In genomic region chr2:26490760-26491301, GRCm38 (mm10) we compare ENCODE assay signal across 9 mouse cellular contexts. TPM values are rescaled to one million over a fixed set of nuclear protein-coding genes. Genes with fewer than 3 reads are reported as not detected.
DNase-seq lines count a peak whose midpoint lies in the region; ATAC-seq and TF ChIP-seq lines count a peak whose summit lies in the region.
"Had no signal": no experiment of that assay in that cellular context is flagged by ENCODE, and none has a peak within 500 bp of the region (broad histone marks: within the 10 kb centered on the region; RNA-seq: fewer than 3 reads in every experiment).

No protein-coding gene starts in this region.

- H3K9ac ChIP-seq in liver, adult 2 months (ENCODE audit: low read depth, low read length) = no peak overlapping the region
- H3K9ac ChIP-seq in forebrain, embryonic 15.5 days (replicated peaks) = no peak overlapping the region
- peak overlapping the region; percentile 50 for H3K9ac ChIP-seq in neural tube, embryonic 13.5 days

- TF ChIP-seq CTCF in liver, adult 2 months (IDR thresholded peaks at IDR 0.05; ENCODE audit: low read depth, low read length) = no peak

- H3K36me3 ChIP-seq in liver, adult 2 months (ENCODE audit: control insufficient read depth, insufficient read depth, low read length) = no peaks in the 10 kb centered on the region
- no peaks in the 10 kb centered on the region for H3K36me3 ChIP-seq in forebrain, embryonic 15.5 days
- H3K36me3 ChIP-seq in neural tube, embryonic 13.5 days = no peaks in the 10 kb centered on the region

- H3K4me2 ChIP-seq in forebrain, embryonic 15.5 days (replicated peaks) = 0 out of 2 replicates have a peak overlapping the region, but pooled peaks have one; percentile 3
- peak overlapping the region; percentile 48 for H3K4me2 ChIP-seq in neural tube, embryonic 13.5 days

- H3K9me3 ChIP-seq in forebrain, embryonic 15.5 days = no peaks in the 10 kb centered on the region
- H3K9me3 ChIP-seq in neural tube, embryonic 13.5 days = no peaks in the 10 kb centered on the region

- DNase-seq in liver, adult 2 months (ENCODE audit: extremely low read depth, low read depth, low spot score) = no peak
- DNase-seq in liver = no peak
- peak; percentile 35 to 57 for DNase-seq in kidney, postnatal 36 days
- DNase-seq in Muller cell, postnatal 12 days (ENCODE audit: inconsistent ontology term) = no peak
- DNase-seq in embryo, embryonic 9.5 days (ENCODE audit: extremely low spot score) = no peak

- TF ChIP-seq POLR2A in liver, adult 2 months (IDR thresholded peaks at IDR 0.05; ENCODE audit: extremely low read depth, insufficient read depth, low read length) = no peak

- H3K79me2 ChIP-seq in liver, adult 2 months (ENCODE audit: control insufficient read depth, insufficient read depth, low read length) = peaks cover 90% of the 10 kb centered on the region

- no peaks in the 10 kb centered on the region for H3K27me3 ChIP-seq in liver, adult 2 months (ENCODE audit: control insufficient read depth, insufficient read depth, low read length)
- no peaks in the 10 kb centered on the region for H3K27me3 ChIP-seq in forebrain, embryonic 15.5 days
- H3K27me3 ChIP-seq in neural tube, embryonic 13.5 days = no peaks in the 10 kb centered on the region

- 58% methylated on average over 4 of the region's 4 CpGs for WGBS in liver, adult 2 months
- 11% methylated on average over 4 of the region's 4 CpGs for WGBS in forebrain, embryonic 15.5 days
- 25% methylated on average over 4 of the region's 4 CpGs for WGBS in neural tube, embryonic 13.5 days

- H3K4me1 ChIP-seq in liver, adult 2 months (ENCODE audit: control insufficient read depth, insufficient read depth, low read length) = peaks cover 29% of the 10 kb centered on the region
- H3K4me1 ChIP-seq in forebrain, embryonic 15.5 days = peaks cover 95% of the 10 kb centered on the region
- H3K4me1 ChIP-seq in neural tube, embryonic 13.5 days (replicated peaks) = peaks cover 100% of the 10 kb centered on the region

- ATAC-seq in forebrain, embryonic 15.5 days (replicated peaks) = no peak
- no peak for ATAC-seq in neural tube, embryonic 13.5 days (ENCODE audit: low read depth)
- no peak for ATAC-seq in activated CD4-positive, CD25-positive, alpha-beta regulatory T cell, adult 4 months

- H3K27ac ChIP-seq in liver, adult 2 months (replicated peaks; ENCODE audit: insufficient read depth, low read depth, low read length) = peak overlapping the region; percentile 57
- peak overlapping the region; percentile 93 for H3K27ac ChIP-seq in forebrain, embryonic 15.5 days (replicated peaks)
- H3K27ac ChIP-seq in neural tube, embryonic 13.5 days (replicated peaks) = peak overlapping the region; percentile 94
- H3K27ac ChIP-seq: macrophage had no signal

- H3K4me3 ChIP-seq in liver, adult 2 months (ENCODE audit: insufficient read depth, low read depth, low read length) = no peak overlapping the region
- H3K4me3 ChIP-seq in forebrain, embryonic 15.5 days = no peak overlapping the region
- no peak overlapping the region for H3K4me3 ChIP-seq in neural tube, embryonic 13.5 days

RNA-seq across cellular contexts. Expression of gene Notch1, which starts 25.6 kb away (rescaled TPM):
- total RNA-seq in liver, adult 2 months (2014; rRNA removed) = 6.2 and 13.8 TPM in 2 replicates
- polyA plus RNA-seq in liver, adult 2 months (2012; rRNA removed) = 9.1 and 9.7 TPM in 2 replicates
- polyA plus RNA-seq in forebrain, embryonic 15.5 days (2015; fragmentation: Nextera tagmentation; extraction: Ambion mirVana) = 22.6 and 26.1 TPM in 2 replicates
- polyA plus RNA-seq in neural tube, embryonic 13.5 days (2015; fragmentation: Nextera tagmentation; extraction: Ambion mirVana) = 19.3 and 20.5 TPM in 2 replicates
- 10 to 100 TPM; 22.2 to 28.7 TPM for polyA plus RNA-seq in activated CD4-positive, CD25-positive, alpha-beta regulatory T cell, adult 4 months (2017; shearing (Covaris generic))

RNA-seq across cellular contexts. Expression of gene Sec16a, which starts 45.8 kb away (rescaled TPM):
- 44.5 and 53.2 TPM in 2 replicates for total RNA-seq in liver, adult 2 months (2014; rRNA removed)
- polyA plus RNA-seq in liver, adult 2 months (2012; rRNA removed) = 70.5 and 78.2 TPM in 2 replicates
- polyA plus RNA-seq in forebrain, embryonic 15.5 days (2015; fragmentation: Nextera tagmentation; extraction: Ambion mirVana) = 18.3 and 19.8 TPM in 2 replicates
- 18.4 and 20.7 TPM in 2 replicates for polyA plus RNA-seq in neural tube, embryonic 13.5 days (2015; fragmentation: Nextera tagmentation; extraction: Ambion mirVana)
- polyA plus RNA-seq in activated CD4-positive, CD25-positive, alpha-beta regulatory T cell, adult 4 months (2017; shearing (Covaris generic)) = 10 to 100 TPM; 22.4 to 23.9 TPM

Comparison
In these comparisons a context has a peak if more than half of its experiments do, and no peak if none do; other contexts are left out.
1. DNase-seq: peak in kidney, postnatal 36 days (2 of 2); none in liver, adult 2 months (single experiment), liver (single experiment), Muller cell, postnatal 12 days (single experiment) and embryo, embryonic 9.5 days (single experiment).
2. Peak in every context shown above with its lines, with median percentiles within 50 percentile points of each other: H3K27ac ChIP-seq.